Mouse (Mus musculus) G1E (cell line): ENCODE results near the gene Slc9a8.

Source experiments
- CTCF ChIP-seq: IDR thresholded peaks from 2 replicates; pipeline ENCODE4 v1.5.1; 2012; ENCODE audit warnings: low read depth, low read length, inconsistent platforms, mixed read lengths
- GATA1 ChIP-seq: IDR thresholded peaks from 2 replicates; pipeline ENCODE4 v1.6.1; 2012; ENCODE audit warnings: borderline replicate concordance, low read length, inconsistent platforms, mixed read lengths

DNA sequence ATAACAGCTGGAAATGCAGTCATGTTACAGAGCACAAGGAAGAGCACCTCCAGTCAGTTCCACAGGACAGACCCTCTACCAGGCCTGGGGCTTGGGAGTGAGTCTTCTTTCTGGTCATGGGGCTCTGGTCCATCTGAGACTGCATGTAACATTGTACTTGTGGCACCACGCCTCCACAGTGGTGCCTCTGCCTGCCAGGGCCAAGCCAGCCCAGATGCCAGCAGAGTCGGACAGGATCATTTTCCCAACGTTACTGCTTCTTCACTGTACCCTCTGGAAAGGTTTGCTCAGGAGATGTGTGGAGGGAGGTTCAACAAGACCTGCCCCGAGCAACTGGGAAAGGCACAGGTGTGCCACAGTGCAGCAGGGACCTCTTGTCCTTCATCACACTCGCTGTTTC, 94.2 kb downstream of the Slc9a8 start:
- TF ChIP-seq GATA1 (no peak), CTCF (no peak)
